Mouse (Mus musculus) small intestine, adult 2 months (tissue): Measurements from ENCODE around the gene Ssh3. TPM values are rescaled to one million over a fixed set of nuclear protein-coding genes. Genes with fewer than 3 reads are reported as not detected.
A peak's percentile ranks its signal among the peaks of the same experiment; 100 is the strongest.

Experiments
- H3K27ac ChIP-seq: fragments of 200-500 bp; 2 replicates; pipeline ENCODE4 v1.5.1; 2012; ENCODE audit warnings: low read depth, low read length, control low read depth, inconsistent platforms; ENCODE audit not compliant: insufficient read depth
- H3K27me3 ChIP-seq: fragments of 200-500 bp; 2 replicates; pipeline ENCODE4 v1.6.1; 2012; ENCODE audit warnings: mild to moderate bottlenecking, moderate library complexity, low read length, inconsistent platforms; ENCODE audit not compliant: control insufficient read depth, insufficient read depth
- H3K36me3 ChIP-seq: fragments of 200-500 bp; 2 replicates; pipeline ENCODE4 v1.6.1; 2012; ENCODE audit warnings: mild to moderate bottlenecking, low read length, control low read depth, inconsistent platforms; ENCODE audit not compliant: control insufficient read depth, insufficient read depth
- H3K4me1 ChIP-seq: fragments of 200-500 bp; 2 replicates; pipeline ENCODE4 v1.6.1; 2012; ENCODE audit warnings: low read length, inconsistent platforms, mixed read lengths; ENCODE audit not compliant: control insufficient read depth, insufficient read depth, insufficient read length
- H3K4me3 ChIP-seq: fragments of 200-500 bp; 2 replicates; pipeline ENCODE4 v1.5.1; 2012; ENCODE audit warnings: low read depth, mild to moderate bottlenecking, control low read depth, inconsistent platforms, low read length, moderate library complexity
- CTCF ChIP-seq: fragments of 200-500 bp; IDR thresholded peaks from 2 replicates; pipeline ENCODE4 v1.5.1; 2012; ENCODE audit warnings: low read depth, mild to moderate bottlenecking, control low read depth, inconsistent platforms, low read length, moderate library complexity, mixed read lengths; ENCODE audit not compliant: insufficient replicate concordance, insufficient read length; ENCODE audit errors: extremely low read depth
- POLR2A ChIP-seq: fragments of 200-500 bp; IDR thresholded peaks from 2 replicates; pipeline ENCODE4 v1.6.1; 2012; ENCODE audit warnings: low read depth, mild to moderate bottlenecking, control low read depth, inconsistent platforms, low read length, moderate library complexity
- WGBS: fragments of 180-500 bp; shearing (Covaris S2); methylation state at CpG from one replicate; pipeline ENCODE4 v1.1.7; 2018; 5-methylcytosine and 5-hydroxymethylcytosine counted together
- polyA plus RNA-seq: library from polyadenylated mRNA; depleted of rRNA; stranded (reverse); fragments of >200 nt; gene quantifications from 2 replicates; pipeline ENCODE4 v1.2.3, GENCODE M21; 2012

Ssh3 gene
- polyA plus RNA-seq, 1 experiment: 105 TPM

DNA sequence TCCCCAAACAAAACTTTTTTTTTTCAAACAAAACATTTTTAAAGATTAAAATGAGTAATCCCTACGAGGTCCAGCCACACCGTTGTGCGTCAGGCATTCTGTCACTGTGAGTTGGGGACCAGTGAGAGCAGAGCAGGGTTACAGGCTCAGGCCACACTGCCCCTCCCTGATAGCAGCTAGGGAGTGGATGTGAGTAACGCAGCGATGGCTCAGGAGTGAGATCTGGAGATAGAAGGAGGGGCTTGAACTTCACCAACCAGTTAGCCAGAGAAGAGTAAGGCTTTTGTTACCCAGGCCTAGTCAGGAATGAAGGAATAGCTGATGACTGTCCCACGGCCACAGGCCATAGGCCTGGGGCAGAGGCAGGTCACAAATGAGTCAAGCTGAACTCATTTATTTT, 24.2 kb downstream of the Ssh3 start:
- 74% methylated on average over 6 of the region's 6 CpGs for WGBS
- H3K27me3 ChIP-seq: no peaks in the 10 kb centered on the region
- H3K4me3 ChIP-seq: no peak overlapping the region
- no peak overlapping the region for H3K27ac ChIP-seq
- TF ChIP-seq POLR2A (no peak), CTCF (no peak)
- no peaks in the 10 kb centered on the region for H3K36me3 ChIP-seq
- peaks cover 6% of the 10 kb centered on the region; the same call in 1 of the 2 replicates for H3K4me1 ChIP-seq

DNA sequence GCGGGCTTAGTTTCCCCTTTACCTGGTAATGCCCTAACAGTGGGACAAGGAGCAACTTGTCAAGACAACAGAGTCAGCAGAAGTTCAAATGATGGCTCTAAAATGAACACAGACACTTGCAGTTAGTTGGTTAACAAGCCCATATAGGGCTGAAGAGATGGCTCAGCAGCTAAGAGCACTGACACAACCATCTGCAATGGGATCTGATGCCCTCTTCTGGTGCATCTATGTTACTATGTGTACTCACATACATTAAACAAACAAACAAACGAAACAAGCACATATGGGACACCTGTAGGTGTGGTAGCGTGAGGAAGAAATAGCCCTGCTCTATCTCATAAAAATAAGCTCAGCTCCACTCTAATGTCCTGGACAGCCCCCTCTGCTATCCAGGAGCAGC, 26.6 kb downstream of the Ssh3 start:
- no peak overlapping the region for H3K27ac ChIP-seq
- H3K36me3 ChIP-seq: no peaks in the 10 kb centered on the region
- no peaks in the 10 kb centered on the region for H3K4me1 ChIP-seq
- H3K27me3 ChIP-seq: no peaks in the 10 kb centered on the region
- TF ChIP-seq CTCF (no peak), POLR2A (no peak)
- H3K4me3 ChIP-seq: no peak overlapping the region
- WGBS: 60% methylated on average over 3 of the region's 3 CpGs

DNA sequence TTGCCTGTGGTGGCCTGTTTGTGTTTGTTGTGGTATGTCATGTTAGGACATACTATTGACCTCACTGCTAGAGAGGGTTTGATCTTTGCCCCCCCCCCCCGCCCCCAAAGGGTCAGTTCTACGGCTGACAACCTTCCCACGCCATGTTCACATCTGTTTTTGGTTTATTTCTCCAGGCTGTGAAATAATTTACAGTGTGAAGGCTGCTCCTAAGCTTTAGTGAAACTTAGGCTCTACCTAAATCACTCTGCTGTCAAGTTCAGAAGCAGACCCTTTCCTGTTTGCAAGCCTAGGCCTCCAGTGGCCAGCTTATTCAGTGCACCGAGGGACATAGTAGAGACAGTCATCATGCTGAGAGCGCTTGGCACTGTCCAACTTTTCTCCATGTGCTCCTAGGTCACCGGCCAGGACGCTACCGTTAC, 28.7 kb downstream of the Ssh3 start:
- Histone ChIP-seq H3K27ac (no peak overlapping the region), H3K4me1 (no peaks in the 10 kb centered on the region), H3K4me3 (no peak overlapping the region), H3K27me3 (no peaks in the 10 kb centered on the region), H3K36me3 (no peaks in the 10 kb centered on the region)
- TF ChIP-seq CTCF (no peak), POLR2A (no peak)
- 75% methylated on average over 8 of the region's 8 CpGs for WGBS

GRCm38 (mm10) chr19:4234548-4234947, 34.4 kb downstream of the Ssh3 start:
- WGBS: 54% methylated on average over 4 of the region's 4 CpGs

GRCm38 (mm10) chr19:4232651-4233050, 36.3 kb downstream of the Ssh3 start:
- Histone ChIP-seq H3K4me3 (peak overlapping the region; percentile 76; the same call in 1 of the 2 replicates), H3K4me1 (peaks cover 12% of the 10 kb centered on the region), H3K27me3 (no peaks in the 10 kb centered on the region), H3K36me3 (no peaks in the 10 kb centered on the region), H3K27ac (peak overlapping the region; percentile 97)
- 84% methylated on average over 7 of the region's 7 CpGs for WGBS
- TF ChIP-seq CTCF (no peak), POLR2A (no peak)

More at GRCm38 (mm10) chr19:4234548-4234947, 34.4 kb downstream of the Ssh3 start:
- no peak overlapping the region for H3K27ac ChIP-seq
- H3K36me3 ChIP-seq: no peaks in the 10 kb centered on the region
- H3K27me3 ChIP-seq: no peaks in the 10 kb centered on the region
- H3K4me3 ChIP-seq: no peak overlapping the region
- H3K4me1 ChIP-seq: peaks cover 12% of the 10 kb centered on the region
- TF ChIP-seq POLR2A (no peak), CTCF (no peak)

- no peaks in the 10 kb centered on the region for H3K27me3 ChIP-seq
- H3K4me3 ChIP-seq: peak overlapping the region; percentile 76
- WGBS: 0% methylated on average over 2 of the region's 2 CpGs
- TF ChIP-seq POLR2A: no peak
- no peak for TF ChIP-seq CTCF
- no peaks in the 10 kb centered on the region for H3K36me3 ChIP-seq
- H3K27ac ChIP-seq: peak overlapping the region; percentile 97
- H3K4me1 ChIP-seq: peaks cover 12% of the 10 kb centered on the region
Observed at GRCm38 (mm10) chr19:4232186-4232572, 36.8 kb downstream of the Ssh3 start.

DNA sequence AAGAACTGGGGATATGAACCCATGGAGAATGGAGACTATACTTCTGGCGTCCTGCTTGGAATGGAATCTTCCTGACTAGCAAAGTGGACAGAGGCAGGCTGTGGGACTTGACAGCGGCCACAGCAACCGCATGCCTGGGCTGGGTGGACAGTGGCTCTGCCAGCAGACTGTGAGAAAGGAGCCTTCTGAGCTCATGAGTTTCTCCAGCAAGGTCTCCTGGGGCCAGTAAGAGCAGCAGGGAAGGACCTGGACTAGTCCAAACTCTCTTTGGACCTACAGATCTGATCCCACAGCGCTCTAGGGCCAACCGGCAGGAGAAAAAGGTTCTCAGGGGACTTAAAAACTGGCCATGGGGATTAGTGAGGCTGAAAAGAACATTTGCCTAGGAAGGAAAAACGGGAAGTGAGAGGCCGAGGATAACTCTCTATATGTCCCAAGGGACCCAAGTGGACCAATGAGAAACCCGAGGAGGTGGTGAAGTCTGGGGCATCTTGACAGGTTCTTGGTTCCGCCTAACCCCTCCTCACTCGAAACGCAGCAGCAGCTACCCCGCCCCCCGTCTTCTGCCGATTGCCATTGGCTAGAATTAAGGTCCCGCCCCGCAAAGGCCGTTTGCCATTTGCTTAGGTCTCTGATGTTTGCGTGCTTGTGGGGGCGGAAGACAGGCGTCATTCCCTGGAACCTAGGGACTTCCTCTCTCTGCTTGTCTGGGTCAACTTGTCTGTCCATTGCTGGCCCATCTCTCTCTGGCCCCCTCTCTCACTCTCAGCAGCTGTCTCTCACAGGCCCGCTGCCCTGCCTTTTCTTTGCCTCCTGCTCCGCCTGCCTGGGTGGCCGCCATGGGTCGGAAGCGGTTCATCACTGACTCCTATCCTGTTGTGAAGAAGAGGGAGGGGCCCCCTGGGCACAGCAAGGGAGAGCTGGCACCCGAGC, 37.5 kb downstream of the Ssh3 start, which contains the start of gene Pold4:
TSS of gene Pold4 (plus strand) at position 647 of the 933 bp plus-strand sequence.
- peaks cover 12% of the 10 kb centered on the region for H3K4me1 ChIP-seq
- H3K27ac ChIP-seq: peak within 1 kb of the TSS; percentile 97
- peak; percentile 88 for TF ChIP-seq POLR2A
- TF ChIP-seq CTCF: no peak
- no peaks in the 10 kb centered on the region for H3K36me3 ChIP-seq
- peak within 1 kb of the TSS; percentile 76 for H3K4me3 ChIP-seq
- 10% methylated on average over 26 of the region's 26 CpGs for WGBS
- H3K27me3 ChIP-seq: no peaks in the 10 kb centered on the region
